Mouse (Mus musculus): ENCODE data around the gene Mrpl49. TPM values are rescaled to one million over a fixed set of nuclear protein-coding genes. Genes with fewer than 3 reads are reported as not detected.

Gene Mrpl49
- polyA plus RNA-seq, 1 experiment: 14.8 TPM

DNA sequence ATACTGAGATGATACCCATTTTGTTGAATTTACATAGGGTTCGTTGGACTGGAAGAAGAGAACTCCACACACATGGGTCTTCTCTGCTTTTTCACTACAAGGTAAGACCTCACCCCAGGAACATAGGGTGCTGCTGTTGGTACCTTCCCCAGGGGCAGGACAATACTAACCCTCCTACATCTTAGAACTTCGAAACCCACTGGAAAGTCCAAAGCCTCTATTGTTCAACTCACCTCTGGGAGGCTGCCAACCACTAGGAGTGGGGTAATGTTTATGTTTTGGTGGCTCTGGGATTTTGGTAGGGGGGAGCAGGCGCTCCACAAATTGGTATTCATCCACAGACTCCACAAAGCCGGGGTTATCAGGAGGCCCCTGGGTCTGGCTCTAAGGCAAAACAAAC lies 889 bp downstream of the Mrpl49 start:
- no peak for TF ChIP-seq CTCF (IDR thresholded peaks at IDR 0.05; ENCODE audit: extremely low read depth, insufficient read length, insufficient replicate concordance, low read depth, low read length)
- no peak for TF ChIP-seq POLR2A (IDR thresholded peaks at IDR 0.05; ENCODE audit: low read depth, low read length)

DNA sequence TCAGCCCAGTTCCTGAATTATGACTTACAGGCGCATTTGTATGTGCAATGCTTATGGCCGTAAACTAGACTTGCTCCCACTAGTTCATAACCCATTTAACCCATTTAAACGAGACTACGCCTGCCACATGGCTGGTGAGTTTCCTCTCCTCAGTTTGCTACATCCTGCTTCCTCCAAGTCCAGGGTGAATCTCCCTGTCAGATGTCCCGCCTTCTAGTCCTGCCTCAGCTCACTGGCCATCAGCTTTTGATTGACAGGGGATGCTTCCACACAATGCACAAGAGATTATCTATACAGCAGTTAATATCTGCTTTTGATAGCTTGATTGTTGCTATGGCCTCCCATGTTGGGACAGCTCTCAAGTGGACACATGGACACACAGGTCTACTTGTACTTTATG lies 3.3 kb downstream of the Mrpl49 start:
- TF ChIP-seq POLR2A (IDR thresholded peaks at IDR 0.05; ENCODE audit: low read depth, low read length): no peak
- TF ChIP-seq CTCF (IDR thresholded peaks at IDR 0.05; ENCODE audit: extremely low read depth, insufficient read length, insufficient replicate concordance, low read depth, low read length): no peak
- 67% methylated on average over 5 of the region's 5 CpGs for WGBS
- no peak overlapping the region for H3K4me3 ChIP-seq (ENCODE audit: low read depth, low read length)
- H3K27me3 ChIP-seq (ENCODE audit: control insufficient read depth, insufficient read depth, low read length): no peaks in the 10 kb centered on the region
- no peak overlapping the region for H3K27ac ChIP-seq (ENCODE audit: insufficient read depth, low read depth, low read length)
- H3K36me3 ChIP-seq (ENCODE audit: control insufficient read depth, insufficient read depth, low read length): peaks cover 57% of the 10 kb centered on the region
- 0 out of 2 replicates have a peak, but pooled peaks cover 2% of the 10 kb centered on the region for H3K4me1 ChIP-seq (ENCODE audit: control insufficient read depth, insufficient read depth, insufficient read length, low read length)

More for the DNA sequence above, 889 bp downstream of the Mrpl49 start:
- no peak overlapping the region for H3K27ac ChIP-seq (ENCODE audit: insufficient read depth, low read depth, low read length)
- no peaks in the 10 kb centered on the region for H3K27me3 ChIP-seq (ENCODE audit: control insufficient read depth, insufficient read depth, low read length)
- peaks cover 38% of the 10 kb centered on the region for H3K36me3 ChIP-seq (ENCODE audit: control insufficient read depth, insufficient read depth, low read length)
- 29% methylated on average over 4 of the region's 4 CpGs for WGBS
- H3K4me1 ChIP-seq (ENCODE audit: control insufficient read depth, insufficient read depth, insufficient read length, low read length): 0 out of 2 replicates have a peak, but pooled peaks cover 2% of the 10 kb centered on the region
- no peak overlapping the region for H3K4me3 ChIP-seq (ENCODE audit: low read depth, low read length)

DNA sequence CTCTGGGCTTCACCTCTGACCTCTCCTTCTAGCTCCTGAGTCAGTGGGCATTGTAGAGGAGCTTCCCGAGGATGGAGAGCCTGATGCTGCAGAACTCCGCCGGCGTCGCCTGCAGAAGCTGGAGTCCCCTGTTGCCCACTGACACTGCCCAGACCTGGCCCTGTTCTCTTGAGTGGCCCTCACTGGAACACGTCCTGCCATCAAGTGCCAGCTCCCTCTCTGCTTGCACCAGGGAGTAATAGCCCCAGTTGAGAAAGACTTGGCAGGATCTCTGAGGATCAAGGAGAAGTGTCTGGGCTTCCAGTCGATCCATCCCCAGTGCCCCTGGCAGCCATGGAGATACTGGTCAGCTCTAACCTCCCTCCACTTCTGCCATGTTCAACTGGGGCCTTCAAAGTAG lies 5.1 kb downstream of the Mrpl49 start:
- no peak overlapping the region for H3K4me3 ChIP-seq (ENCODE audit: low read depth, low read length)
- 72% methylated on average over 7 of the region's 7 CpGs for WGBS
- no peaks in the 10 kb centered on the region for H3K27me3 ChIP-seq (ENCODE audit: control insufficient read depth, insufficient read depth, low read length)
- no peak for TF ChIP-seq CTCF (IDR thresholded peaks at IDR 0.05; ENCODE audit: extremely low read depth, insufficient read length, insufficient replicate concordance, low read depth, low read length)
- TF ChIP-seq POLR2A (IDR thresholded peaks at IDR 0.05; ENCODE audit: low read depth, low read length): no peak
- peaks cover 9% of the 10 kb centered on the region for H3K4me1 ChIP-seq (ENCODE audit: control insufficient read depth, insufficient read depth, insufficient read length, low read length)
- H3K36me3 ChIP-seq (ENCODE audit: control insufficient read depth, insufficient read depth, low read length): peaks cover 67% of the 10 kb centered on the region
- no peak overlapping the region for H3K27ac ChIP-seq (ENCODE audit: insufficient read depth, low read depth, low read length)

DNA sequence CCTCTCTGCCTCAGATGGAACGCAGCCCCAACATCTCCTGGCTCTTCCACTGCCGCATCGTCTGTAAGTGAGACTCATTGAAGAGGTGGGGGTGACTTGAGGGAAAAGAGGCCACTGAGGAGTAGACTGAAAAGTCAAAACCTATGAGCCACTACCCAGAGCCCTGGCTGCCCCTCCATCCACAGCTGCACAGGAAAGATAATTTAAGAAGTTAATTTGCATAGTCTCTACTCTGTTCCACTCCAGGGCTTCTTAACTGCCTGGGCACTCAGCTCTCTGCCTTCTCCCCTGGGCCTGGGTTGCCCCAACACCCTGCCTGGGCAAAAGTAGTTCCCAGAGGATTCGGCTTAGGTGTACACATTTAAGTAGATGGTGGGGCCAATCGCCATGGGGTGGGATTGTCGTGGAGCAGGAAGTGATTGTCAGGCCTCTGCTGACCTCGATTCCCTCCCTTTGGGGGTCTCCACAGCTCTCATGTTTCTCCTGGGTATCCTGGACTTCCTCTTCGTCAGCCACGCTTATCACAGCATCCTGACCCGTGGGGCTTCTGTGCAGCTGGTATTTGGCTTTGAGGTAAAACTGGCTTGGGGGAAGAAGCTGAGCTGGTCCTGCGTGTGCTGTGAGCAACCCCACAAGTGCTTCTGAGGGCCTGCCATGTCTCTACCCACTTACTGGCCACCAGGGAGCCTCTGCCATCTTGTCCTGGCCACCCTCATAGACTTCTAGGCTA lies 8.7 kb downstream of the Mrpl49 start:
- no peak overlapping the region; the same call in 1 of the 2 replicates for H3K27ac ChIP-seq (ENCODE audit: insufficient read depth, low read depth, low read length)
- H3K4me3 ChIP-seq (ENCODE audit: low read depth, low read length): peak overlapping the region; percentile 73
- no peaks in the 10 kb centered on the region for H3K27me3 ChIP-seq (ENCODE audit: control insufficient read depth, insufficient read depth, low read length)
- peaks cover 7% of the 10 kb centered on the region for H3K4me1 ChIP-seq (ENCODE audit: control insufficient read depth, insufficient read depth, insufficient read length, low read length)
- WGBS: 82% methylated on average over 11 of the region's 11 CpGs
- TF ChIP-seq POLR2A (IDR thresholded peaks at IDR 0.05; ENCODE audit: low read depth, low read length) (no peak), CTCF (IDR thresholded peaks at IDR 0.05; ENCODE audit: extremely low read depth, insufficient read length, insufficient replicate concordance, low read depth, low read length) (no peak)
- peaks cover 56% of the 10 kb centered on the region for H3K36me3 ChIP-seq (ENCODE audit: control insufficient read depth, insufficient read depth, low read length)

DNA sequence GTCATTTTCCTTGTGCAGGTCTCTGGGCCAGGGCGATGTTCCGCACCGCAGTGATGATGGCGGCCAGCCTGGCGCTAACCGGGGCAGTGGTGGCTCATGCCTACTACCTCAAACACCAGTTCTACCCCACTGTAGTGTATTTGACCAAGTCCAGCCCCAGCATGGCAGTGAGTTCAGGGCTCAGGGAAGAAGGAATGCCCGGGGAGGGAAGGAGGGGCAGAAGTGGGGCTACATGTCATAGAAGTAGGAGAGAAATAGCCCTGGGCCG lies 9.8 kb downstream of the Mrpl49 start:
- 68% methylated on average over 8 of the region's 8 CpGs for WGBS
- Histone ChIP-seq H3K4me3 (ENCODE audit: low read depth, low read length) (peak overlapping the region; percentile 73), H3K4me1 (ENCODE audit: control insufficient read depth, insufficient read depth, insufficient read length, low read length) (peaks cover 7% of the 10 kb centered on the region), H3K27me3 (ENCODE audit: control insufficient read depth, insufficient read depth, low read length) (no peaks in the 10 kb centered on the region), H3K27ac (ENCODE audit: insufficient read depth, low read depth, low read length) (peak overlapping the region; percentile 38), H3K36me3 (ENCODE audit: control insufficient read depth, insufficient read depth, low read length) (peaks cover 47% of the 10 kb centered on the region)
- TF ChIP-seq CTCF (IDR thresholded peaks at IDR 0.05; ENCODE audit: extremely low read depth, insufficient read length, insufficient replicate concordance, low read depth, low read length) (no peak), POLR2A (IDR thresholded peaks at IDR 0.05; ENCODE audit: low read depth, low read length) (no peak)

DNA sequence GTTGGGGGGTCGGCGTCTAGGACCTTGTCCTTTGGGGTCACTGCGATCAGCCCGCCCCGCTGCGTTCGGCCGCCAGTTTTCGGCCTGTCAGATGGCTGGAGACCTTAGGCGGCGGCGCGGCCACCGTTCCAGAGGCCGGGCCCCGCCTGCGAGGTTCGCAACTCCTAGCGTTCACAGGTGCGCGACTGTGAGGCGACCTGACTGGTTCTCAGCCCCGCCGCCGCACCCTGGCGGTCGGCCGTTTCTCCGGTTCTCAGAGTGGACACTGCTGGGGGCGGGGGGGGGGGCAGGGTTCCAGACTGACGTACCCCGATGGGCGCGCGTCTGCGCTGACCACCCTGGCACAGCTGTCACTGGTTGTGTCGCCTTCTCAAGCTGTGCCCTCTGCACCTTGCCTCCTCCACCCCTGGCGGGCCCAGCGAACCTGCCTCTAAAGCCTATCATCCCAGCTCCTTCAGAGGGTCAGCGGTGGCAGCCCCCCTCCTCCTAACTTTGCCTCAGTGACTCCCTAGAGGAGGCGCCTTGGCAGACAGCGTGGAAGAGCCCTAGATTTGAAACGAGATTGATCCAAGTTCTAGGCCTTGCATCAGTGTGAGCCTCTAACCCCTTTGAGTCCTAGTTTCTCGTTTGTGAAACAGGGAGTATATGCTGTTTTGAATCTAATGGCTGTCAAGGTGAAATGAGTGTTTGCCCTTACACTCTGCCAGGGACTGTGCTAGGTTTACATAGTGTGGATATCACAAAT lies 10.3 kb downstream of the Mrpl49 start:
- TF ChIP-seq POLR2A (IDR thresholded peaks at IDR 0.05; ENCODE audit: low read depth, low read length): no peak
- no peak for TF ChIP-seq CTCF (IDR thresholded peaks at IDR 0.05; ENCODE audit: extremely low read depth, insufficient read length, insufficient replicate concordance, low read depth, low read length)
- under 1% methylated on average over 44 of the region's 44 CpGs for WGBS

More for the DNA sequence above, 10.3 kb downstream of the Mrpl49 start:
- H3K4me1 ChIP-seq (ENCODE audit: control insufficient read depth, insufficient read depth, insufficient read length, low read length): peaks cover 7% of the 10 kb centered on the region
- no peaks in the 10 kb centered on the region for H3K27me3 ChIP-seq (ENCODE audit: control insufficient read depth, insufficient read depth, low read length)
- peak overlapping the region; percentile 98 for H3K27ac ChIP-seq (ENCODE audit: insufficient read depth, low read depth, low read length)
- H3K36me3 ChIP-seq (ENCODE audit: control insufficient read depth, insufficient read depth, low read length): peaks cover 42% of the 10 kb centered on the region
- H3K4me3 ChIP-seq (ENCODE audit: low read depth, low read length): peak overlapping the region; percentile 73

Measured in small intestine, adult 2 months (tissue).